Mouse (Mus musculus): ENCODE data around the gene Anapc15.

DNA sequence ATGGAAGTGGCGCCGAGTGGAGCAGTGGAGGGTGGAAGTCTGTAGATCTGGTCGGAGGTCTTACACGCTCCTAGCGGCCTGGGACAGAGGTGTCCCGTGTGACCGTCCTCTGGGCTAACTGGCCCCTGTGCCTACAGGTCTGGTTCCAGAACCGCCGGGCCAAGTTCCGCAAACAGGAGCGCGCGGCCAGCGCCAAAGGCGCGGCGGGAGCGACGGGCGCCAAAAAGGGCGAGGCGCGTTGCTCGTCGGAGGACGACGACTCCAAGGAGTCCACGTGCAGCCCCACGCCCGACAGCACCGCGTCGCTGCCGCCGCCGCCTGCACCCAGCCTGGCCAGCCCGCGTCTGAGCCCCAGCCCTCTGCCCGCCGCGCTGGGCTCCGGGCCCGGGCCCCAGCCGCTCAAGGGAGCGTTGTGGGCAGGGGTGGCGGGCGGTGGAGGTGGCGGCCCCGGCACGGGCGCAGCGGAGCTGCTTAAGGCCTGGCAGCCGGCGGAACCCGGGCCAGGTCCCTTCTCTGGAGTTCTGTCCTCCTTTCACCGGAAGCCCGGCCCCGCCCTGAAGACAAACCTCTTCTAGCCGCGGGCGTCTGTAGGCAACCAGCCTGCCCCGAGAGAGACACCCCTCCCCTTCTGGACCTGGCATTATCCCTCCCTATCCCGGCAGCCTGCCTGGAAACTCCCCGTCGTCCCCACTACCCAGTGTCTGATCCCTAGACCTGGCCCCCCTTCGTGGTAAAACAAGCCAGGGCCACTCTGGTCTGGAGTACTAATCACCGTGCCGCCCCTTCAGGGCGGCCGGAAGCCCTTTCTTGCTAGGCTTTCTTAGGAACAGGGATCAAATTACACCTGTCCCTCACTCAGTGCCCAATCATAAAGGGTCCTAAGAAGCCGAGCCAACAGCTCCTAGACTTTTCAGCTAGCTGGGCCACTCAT is 41.7 kb upstream of the Anapc15 start:
- TF ChIP-seq ZC3H11A (IDR thresholded peaks at IDR 0.05; ENCODE audit: borderline replicate concordance, low read depth, low read length): no peak
- no peak for TF ChIP-seq MAFK (IDR thresholded peaks at IDR 0.05; ENCODE audit: insufficient read depth, low read depth, low read length)
